Mouse (Mus musculus) hindbrain, embryonic 13.5 days (tissue): Measurements from ENCODE around the gene Stk16. TPM values are rescaled to one million over a fixed set of nuclear protein-coding genes. Genes with fewer than 3 reads are reported as not detected.
A peak's percentile ranks its signal among the peaks of the same experiment; 100 is the strongest.

Source experiments
- ATAC-seq: fragments of 200-750 bp; cut with Nextera tagmentation; 2 replicates; pipeline ENCODE4 v1.8.0; 2017; ENCODE audit warnings: moderate TSS enrichment; ENCODE audit not compliant: low FRiP score
- H3K27ac ChIP-seq: fragments of 300-500 bp; sonication (generic); 2 replicates; pipeline ENCODE4 v1.5.1; 2015; ENCODE audit warnings: inconsistent platforms, mild to moderate bottlenecking, moderate library complexity
- H3K27me3 ChIP-seq: fragments of 300-500 bp; sonication (generic); 2 replicates; pipeline ENCODE4 v1.6.1; 2015; ENCODE audit warnings: mild to moderate bottlenecking, inconsistent platforms
- H3K36me3 ChIP-seq: fragments of 300-500 bp; sonication (generic); 2 replicates; pipeline ENCODE4 v1.6.1; 2015; ENCODE audit warnings: mild to moderate bottlenecking, inconsistent platforms
- H3K4me1 ChIP-seq: fragments of 300-500 bp; sonication (generic); replicated peaks from 2 replicates; pipeline ENCODE4 v1.6.1; 2015; ENCODE audit warnings: inconsistent platforms
- H3K4me2 ChIP-seq: fragments of 300-500 bp; sonication (generic); 2 replicates; pipeline ENCODE4 v1.6.1; 2015; ENCODE audit warnings: inconsistent platforms, mild to moderate bottlenecking, moderate library complexity
- H3K4me3 ChIP-seq: fragments of 300-500 bp; sonication (generic); 2 replicates; pipeline ENCODE4 v1.5.1; 2015; ENCODE audit warnings: mild to moderate bottlenecking, inconsistent platforms
- H3K9ac ChIP-seq: fragments of 300-500 bp; sonication (generic); 2 replicates; pipeline ENCODE4 v1.6.1; 2015; ENCODE audit warnings: mild to moderate bottlenecking, inconsistent platforms
- H3K9me3 ChIP-seq: fragments of 300-500 bp; sonication (generic); 2 replicates; pipeline ENCODE4 v1.6.1; 2016; ENCODE audit warnings: inconsistent platforms
- WGBS: fragments of 180-500 bp; shearing (Covaris S2); methylation state at CpG from one replicate; pipeline ENCODE4 v1.1.7; 2015; 5-methylcytosine and 5-hydroxymethylcytosine counted together
- polyA plus RNA-seq: library from polyadenylated mRNA; unstranded; fragments of >200 nt; fragmentation: Nextera tagmentation; extraction: Ambion mirVana; gene quantifications from 2 replicates; pipeline ENCODE4 v1.2.1, GENCODE M21; 2015

Stk16 gene
- polyA plus RNA-seq, 1 experiment from 2014 or later: 138 TPM

- Histone ChIP-seq H3K27me3 (no peaks in the 10 kb centered on the region), H3K9me3 (no peaks in the 10 kb centered on the region), H3K4me2 (peak overlapping the region; percentile 92), H3K4me1 (peaks cover 27% of the 10 kb centered on the region), H3K9ac (peak overlapping the region; percentile 93), H3K36me3 (peaks cover 52% of the 10 kb centered on the region), H3K4me3 (peak overlapping the region; percentile 78), H3K27ac (no peak overlapping the region)
- ATAC-seq: no peak
- WGBS: 80% methylated on average over 2 of the region's 2 CpGs
These were observed 20.1 kb upstream of the Stk16 start for GRCm38 (mm10) chr1:75190577-75190976.

DNA sequence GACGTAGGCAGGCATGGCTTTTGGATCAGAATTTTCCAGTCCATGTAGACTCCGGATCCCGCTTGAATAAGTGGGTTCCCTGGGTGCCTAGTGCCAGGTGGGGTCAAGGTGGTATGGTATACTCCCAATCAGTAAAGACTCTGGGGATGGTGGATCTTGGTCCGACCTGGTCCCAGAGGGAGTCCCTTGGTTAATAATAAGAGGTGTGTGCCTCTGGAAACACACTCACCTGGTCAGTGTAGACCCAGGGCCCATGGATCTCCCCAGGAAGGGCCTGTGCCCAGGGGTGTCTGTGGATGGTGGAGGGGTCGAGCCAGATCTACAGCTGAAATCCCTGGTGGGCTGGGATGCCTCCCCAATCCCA is 19.4 kb upstream of the Stk16 start:
- Histone ChIP-seq H3K4me3 (peak overlapping the region; percentile 78), H3K4me1 (peaks cover 27% of the 10 kb centered on the region), H3K27ac (peak overlapping the region; percentile 96), H3K4me2 (peak overlapping the region; percentile 92), H3K9me3 (no peaks in the 10 kb centered on the region), H3K36me3 (peaks cover 52% of the 10 kb centered on the region), H3K27me3 (no peaks in the 10 kb centered on the region), H3K9ac (peak overlapping the region; percentile 93)
- ATAC-seq: no peak
- WGBS: 48% methylated on average over 5 of the region's 5 CpGs

- Histone ChIP-seq H3K9ac (peak within 1 kb of the TSS; percentile 93), H3K27me3 (no peaks in the 10 kb centered on the region), H3K27ac (peak within 1 kb of the TSS; percentile 96), H3K9me3 (no peaks in the 10 kb centered on the region), H3K4me2 (peak within 1 kb of the TSS; percentile 94), H3K36me3 (peaks cover 52% of the 10 kb centered on the region), H3K4me3 (peak within 1 kb of the TSS; percentile 78), H3K4me1 (peaks cover 27% of the 10 kb centered on the region)
- under 1% methylated on average over 55 of the region's 56 CpGs for WGBS
- ATAC-seq: peak; percentile 99
These were observed 18.8 kb upstream of the Stk16 start, which contains the start of the genes Ankzf1 and Atg9a for GRCm38 (mm10) chr1:75191622-75192402. Gene Ankzf1 (plus strand): TSS chr1:75192151. Gene Atg9a (minus strand): TSS chr1:75192196.

DNA sequence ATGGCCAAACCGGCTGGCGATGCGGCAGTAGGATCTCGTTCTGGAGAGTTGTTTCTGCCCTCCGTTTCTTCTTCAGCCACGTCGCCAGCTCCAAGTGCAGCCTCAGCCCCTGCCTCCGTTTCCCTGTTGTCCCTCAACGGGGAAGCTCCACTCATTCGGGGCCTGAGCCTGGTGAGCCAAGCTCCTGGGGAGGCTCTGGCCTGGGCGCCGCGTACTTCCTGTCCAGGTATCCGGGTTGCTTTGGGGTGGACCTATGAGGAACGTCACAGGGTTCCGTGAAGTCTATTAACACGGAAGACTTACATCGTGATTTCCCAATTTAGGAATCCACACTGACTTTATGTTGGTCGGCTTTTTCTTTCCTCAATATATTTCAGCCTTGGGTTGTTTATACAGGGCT is 18.2 kb upstream of the Stk16 start:
- peaks cover 52% of the 10 kb centered on the region for H3K36me3 ChIP-seq
- H3K4me1 ChIP-seq: peaks cover 27% of the 10 kb centered on the region
- no peaks in the 10 kb centered on the region for H3K27me3 ChIP-seq
- peak; percentile 4; the same call in 1 of the 2 replicates for ATAC-seq
- H3K27ac ChIP-seq: peak overlapping the region; percentile 96
- H3K4me2 ChIP-seq: peak overlapping the region; percentile 94
- peak overlapping the region; percentile 78 for H3K4me3 ChIP-seq
- under 1% methylated on average over 19 of the region's 19 CpGs for WGBS
- peak overlapping the region; percentile 85 for H3K9ac ChIP-seq
- no peaks in the 10 kb centered on the region for H3K9me3 ChIP-seq

- Histone ChIP-seq H3K9me3 (no peaks in the 10 kb centered on the region), H3K9ac (no peak overlapping the region), H3K27me3 (no peaks in the 10 kb centered on the region), H3K27ac (no peak overlapping the region), H3K4me1 (no peaks in the 10 kb centered on the region), H3K4me2 (no peak overlapping the region), H3K36me3 (peaks cover 47% of the 10 kb centered on the region), H3K4me3 (no peak overlapping the region)
- ATAC-seq: no peak
- 77% methylated on average over 1 of the region's 1 CpGs for WGBS
These were observed 9.4 kb upstream of the Stk16 start for GRCm38 (mm10) chr1:75201236-75201635.

DNA sequence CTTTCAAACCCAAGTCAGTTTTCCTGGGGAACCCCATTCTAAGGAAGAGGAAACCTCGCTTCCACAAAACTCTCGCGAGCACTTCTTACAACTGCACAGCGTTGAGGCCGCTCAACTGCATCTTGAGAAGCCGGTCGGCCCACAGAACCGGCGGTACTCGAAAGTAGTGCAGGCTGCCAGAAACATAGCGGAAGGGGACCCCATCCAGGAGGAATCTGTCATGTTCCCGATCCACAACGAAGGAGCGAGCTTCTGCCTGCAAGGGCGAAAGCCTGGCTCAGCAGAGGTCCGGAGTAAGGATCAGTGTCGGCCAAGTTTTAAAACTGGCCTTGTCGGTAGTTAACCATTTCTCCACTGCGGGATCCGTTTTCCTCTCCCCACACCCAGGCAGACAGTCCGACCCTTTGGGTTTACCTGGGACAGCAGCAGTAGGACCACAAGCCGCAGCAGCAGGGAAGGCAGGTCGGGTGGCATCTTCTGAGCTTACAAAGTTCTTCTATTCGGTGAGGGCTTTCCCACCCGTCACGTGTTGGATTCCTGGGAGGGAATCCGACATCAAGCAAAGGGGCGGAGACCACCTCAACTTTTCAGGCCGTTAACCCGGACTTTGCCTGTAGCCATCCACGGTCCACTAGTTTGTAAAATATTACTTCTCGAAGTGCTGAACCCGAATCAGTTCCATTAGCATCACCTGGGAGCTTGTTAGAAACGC is 1.5 kb upstream of the Stk16 start:
- Histone ChIP-seq H3K27me3 (0 out of 2 replicates have a peak, but pooled peaks cover 7% of the 10 kb centered on the region), H3K27ac (no peak overlapping the region), H3K4me2 (peak overlapping the region; percentile 98), H3K36me3 (peaks cover 24% of the 10 kb centered on the region), H3K4me3 (peak overlapping the region; percentile 95), H3K9ac (peak overlapping the region; percentile 64), H3K4me1 (peaks cover 50% of the 10 kb centered on the region), H3K9me3 (no peaks in the 10 kb centered on the region)
- 17% methylated on average over 34 of the region's 34 CpGs for WGBS
- no peak for ATAC-seq

DNA sequence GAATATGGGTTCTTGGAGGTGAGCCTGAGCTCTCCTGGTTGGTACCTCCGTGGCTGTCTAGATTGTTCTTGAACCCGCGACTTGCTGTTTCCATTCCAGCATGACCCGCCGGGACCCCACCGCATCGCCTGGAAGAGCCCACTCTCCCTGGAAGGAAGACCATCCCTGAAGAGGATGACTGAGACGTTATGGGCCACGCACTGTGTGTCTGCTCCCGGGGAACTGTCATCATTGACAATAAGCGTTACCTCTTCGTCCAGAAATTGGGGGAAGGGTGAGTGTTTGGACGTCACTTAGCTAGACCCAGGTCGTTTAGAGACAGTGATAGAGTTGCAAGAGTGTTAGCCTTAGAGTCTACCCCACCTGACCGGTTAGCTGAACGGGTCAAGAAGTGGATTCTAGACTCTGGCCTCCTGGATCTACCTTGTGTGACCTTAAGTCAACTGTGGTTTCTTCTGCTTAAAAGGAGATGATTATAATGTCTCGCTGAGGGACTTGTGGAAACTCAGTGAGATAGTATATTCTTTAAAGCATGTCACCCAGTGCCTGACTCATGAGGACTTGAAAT is 587 bp downstream of the Stk16 start:
- peaks cover 15% of the 10 kb centered on the region for H3K27me3 ChIP-seq
- peak overlapping the region; percentile 98 for H3K4me2 ChIP-seq
- H3K4me1 ChIP-seq: peaks cover 50% of the 10 kb centered on the region
- peak overlapping the region; percentile 95 for H3K4me3 ChIP-seq
- 11% methylated on average over 17 of the region's 17 CpGs for WGBS
- H3K9me3 ChIP-seq: no peaks in the 10 kb centered on the region
- ATAC-seq: peak; percentile 52
- H3K9ac ChIP-seq: peak overlapping the region; percentile 94
- H3K36me3 ChIP-seq: peaks cover 45% of the 10 kb centered on the region
- H3K27ac ChIP-seq: no peak overlapping the region

DNA sequence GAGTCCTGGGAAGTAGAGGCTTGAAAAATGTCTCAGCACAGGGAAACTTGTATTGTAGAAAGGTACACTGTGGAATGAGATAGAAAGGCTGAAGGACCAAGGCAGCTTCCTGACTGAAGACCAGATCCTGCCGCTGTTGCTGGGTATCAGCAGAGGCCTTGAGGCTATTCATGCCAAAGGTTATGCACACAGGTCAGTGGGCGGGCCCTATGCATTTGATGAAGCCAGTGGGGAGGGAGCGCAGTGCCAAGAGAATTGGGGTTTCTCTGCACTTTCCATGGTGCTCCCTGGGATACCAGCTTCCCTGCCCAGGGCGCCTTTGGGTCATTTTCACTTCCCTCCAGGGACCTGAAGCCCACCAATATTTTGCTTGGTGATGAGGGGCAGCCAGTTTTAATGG is 1.9 kb downstream of the Stk16 start:
- no peak for ATAC-seq
- Histone ChIP-seq H3K27ac (no peak overlapping the region), H3K27me3 (peaks cover 28% of the 10 kb centered on the region), H3K9ac (no peak overlapping the region), H3K4me1 (peaks cover 50% of the 10 kb centered on the region), H3K36me3 (peaks cover 45% of the 10 kb centered on the region), H3K9me3 (no peaks in the 10 kb centered on the region), H3K4me3 (no peak overlapping the region), H3K4me2 (peak overlapping the region; percentile 98; the same call in 1 of the 2 replicates)
- 84% methylated on average over 4 of the region's 4 CpGs for WGBS

GRCm38 (mm10) chr1:75213096-75213495 is 2.5 kb downstream of the Stk16 start:
- peaks cover 45% of the 10 kb centered on the region for H3K36me3 ChIP-seq
- WGBS: 94% methylated on average over 7 of the region's 7 CpGs

DNA sequence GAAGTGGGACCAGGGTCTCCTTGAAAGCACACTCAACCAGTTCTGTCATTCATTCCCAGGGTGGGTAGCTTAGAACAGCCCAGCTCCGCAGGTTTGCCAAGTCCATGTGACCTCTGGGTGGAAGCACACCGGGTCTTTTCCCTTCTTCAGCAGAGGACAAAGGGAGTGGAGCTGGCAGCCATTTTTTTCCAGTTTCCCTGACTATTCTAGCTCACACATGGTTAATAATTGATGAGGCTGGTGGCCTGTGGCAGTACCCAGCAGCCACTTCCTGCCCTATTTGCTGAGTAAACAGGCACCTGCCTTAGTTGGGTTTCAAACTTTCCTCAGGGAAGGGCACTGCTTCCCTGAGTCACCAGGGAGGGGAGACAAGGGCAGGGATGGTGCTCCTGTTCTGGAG is 3.8 kb downstream of the Stk16 start:
- WGBS: 78% methylated on average over 2 of the region's 2 CpGs
- Histone ChIP-seq H3K4me2 (no peak overlapping the region), H3K27ac (no peak overlapping the region), H3K4me3 (no peak overlapping the region), H3K9me3 (no peaks in the 10 kb centered on the region), H3K27me3 (peaks cover 41% of the 10 kb centered on the region), H3K4me1 (peaks cover 56% of the 10 kb centered on the region), H3K9ac (no peak overlapping the region), H3K36me3 (peaks cover 45% of the 10 kb centered on the region)
- ATAC-seq: no peak

More at GRCm38 (mm10) chr1:75213096-75213495, 2.5 kb downstream of the Stk16 start:
- no peak for ATAC-seq
- H3K4me1 ChIP-seq: peaks cover 54% of the 10 kb centered on the region
- H3K9me3 ChIP-seq: no peaks in the 10 kb centered on the region
- H3K4me2 ChIP-seq: no peak overlapping the region
- no peak overlapping the region for H3K27ac ChIP-seq
- H3K9ac ChIP-seq: no peak overlapping the region
- no peak overlapping the region for H3K4me3 ChIP-seq
- peaks cover 33% of the 10 kb centered on the region for H3K27me3 ChIP-seq

GRCm38 (mm10) chr1:75214886-75215285 is 4.2 kb downstream of the Stk16 start:
- Histone ChIP-seq H3K4me1 (peaks cover 56% of the 10 kb centered on the region), H3K4me3 (no peak overlapping the region), H3K4me2 (no peak overlapping the region), H3K27ac (no peak overlapping the region), H3K9me3 (no peaks in the 10 kb centered on the region), H3K9ac (no peak overlapping the region), H3K27me3 (peaks cover 44% of the 10 kb centered on the region), H3K36me3 (peaks cover 45% of the 10 kb centered on the region)
- 85% methylated on average over 5 of the region's 5 CpGs for WGBS
- no peak for ATAC-seq

DNA sequence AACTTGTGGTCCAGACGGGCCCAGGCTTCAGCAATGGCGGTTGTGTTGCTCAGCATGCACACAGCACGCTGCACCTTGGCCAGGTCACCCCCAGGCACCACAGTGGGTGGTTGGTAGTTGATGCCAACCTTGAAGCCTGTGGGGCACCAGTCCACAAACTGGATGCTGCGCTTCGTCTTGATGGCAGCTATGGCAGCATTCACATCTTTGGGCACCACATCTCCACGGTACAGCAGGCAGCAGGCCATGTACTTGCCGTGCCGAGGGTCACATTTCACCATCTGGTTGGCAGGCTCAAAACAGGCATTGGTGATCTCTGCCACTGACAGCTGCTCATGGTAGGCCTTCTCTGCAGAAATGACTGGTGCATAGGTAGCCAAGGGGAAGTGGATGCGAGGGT is 5.1 kb downstream of the Stk16 start:
- ATAC-seq: no peak
- 94% methylated on average over 9 of the region's 9 CpGs for WGBS
- Histone ChIP-seq H3K4me1 (peaks cover 52% of the 10 kb centered on the region), H3K9me3 (no peaks in the 10 kb centered on the region), H3K9ac (no peak overlapping the region), H3K36me3 (peaks cover 45% of the 10 kb centered on the region), H3K27ac (no peak overlapping the region), H3K4me2 (no peak overlapping the region), H3K27me3 (peaks cover 53% of the 10 kb centered on the region), H3K4me3 (no peak overlapping the region)
